Mouse (Mus musculus) forebrain, embryonic 13.5 days (tissue): ENCODE results near the gene Dlx6. TPM values are rescaled to one million over a fixed set of nuclear protein-coding genes. Genes with fewer than 3 reads are reported as not detected.

ENCODE experiments used
- ATAC-seq: fragments of 200-750 bp; cut with Nextera tagmentation; 2 replicates; pipeline ENCODE4 v1.8.0; 2017
- H3K27ac ChIP-seq: fragments of 300-500 bp; sonication (generic); 2 replicates; pipeline ENCODE4 v1.5.1; 2015; ENCODE audit warnings: inconsistent platforms, mild to moderate bottlenecking, moderate library complexity
- H3K27me3 ChIP-seq: fragments of 300-500 bp; sonication (generic); 2 replicates; pipeline ENCODE4 v1.6.1; 2015; ENCODE audit warnings: mild to moderate bottlenecking, inconsistent platforms
- H3K36me3 ChIP-seq: fragments of 300-500 bp; sonication (generic); 2 replicates; pipeline ENCODE4 v1.6.1; 2015; ENCODE audit warnings: mild to moderate bottlenecking, inconsistent platforms; ENCODE audit not compliant: poor library complexity, severe bottlenecking
- H3K4me1 ChIP-seq: fragments of 300-500 bp; sonication (generic); 2 replicates; pipeline ENCODE4 v1.6.1; 2015; ENCODE audit warnings: inconsistent platforms
- H3K4me2 ChIP-seq: fragments of 300-500 bp; sonication (generic); 2 replicates; pipeline ENCODE4 v1.6.1; 2015; ENCODE audit warnings: inconsistent platforms, mild to moderate bottlenecking, moderate library complexity
- H3K4me3 ChIP-seq: fragments of 300-500 bp; sonication (generic); 2 replicates; pipeline ENCODE4 v1.5.1; 2015; ENCODE audit warnings: mild to moderate bottlenecking, inconsistent platforms
- H3K9ac ChIP-seq: fragments of 300-500 bp; sonication (generic); 2 replicates; pipeline ENCODE4 v1.6.1; 2015; ENCODE audit warnings: mild to moderate bottlenecking, inconsistent platforms
- H3K9me3 ChIP-seq: fragments of 300-500 bp; sonication (generic); replicated peaks from 2 replicates; pipeline ENCODE4 v1.6.1; 2016; ENCODE audit warnings: inconsistent platforms
- WGBS: fragments of 180-500 bp; shearing (Covaris S2); methylation state at CpG from one replicate; pipeline ENCODE4 v1.1.7; 2015; 5-methylcytosine and 5-hydroxymethylcytosine counted together
- polyA plus RNA-seq: library from polyadenylated mRNA; unstranded; fragments of >200 nt; fragmentation: Nextera tagmentation; extraction: Ambion mirVana; gene quantifications from 2 replicates; pipeline ENCODE4 v1.2.1, GENCODE M21; 2015

The Dlx6 gene
- polyA plus RNA-seq, 1 experiment from 2014 or later = 15.5 TPM

DNA sequence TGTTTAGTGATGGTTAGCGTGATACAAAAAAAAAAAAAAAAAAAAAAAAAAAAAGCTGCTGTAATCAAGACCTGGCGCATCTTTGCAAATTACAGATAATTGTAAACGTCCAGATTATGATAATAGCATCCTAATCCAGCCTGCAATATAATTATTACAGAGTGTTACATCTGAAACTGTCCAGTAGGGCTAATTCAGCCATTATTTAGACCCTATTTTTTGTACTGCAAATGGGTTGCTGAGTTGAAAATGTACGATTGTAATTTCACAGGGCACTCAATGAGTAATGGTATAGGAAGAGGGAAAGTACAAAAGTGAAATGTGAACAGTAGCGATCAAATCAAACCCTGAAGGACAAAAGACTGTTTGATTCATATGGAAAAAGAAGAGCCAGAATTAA is 8.6 kb downstream of the Dlx6 start:
- Histone ChIP-seq H3K4me2 (peak overlapping the region; percentile 81), H3K27ac (peak overlapping the region; percentile 96), H3K4me1 (no peaks in the 10 kb centered on the region), H3K4me3 (peak overlapping the region; percentile 43), H3K9ac (peak overlapping the region; percentile 94; the same call in 1 of the 2 replicates), H3K9me3 (no peaks in the 10 kb centered on the region), H3K27me3 (peaks cover 87% of the 10 kb centered on the region), H3K36me3 (no peaks in the 10 kb centered on the region)
- peak; percentile 6; the same call in 1 of the 2 replicates for ATAC-seq
- WGBS = 4% methylated on average over 5 of the region's 5 CpGs

DNA sequence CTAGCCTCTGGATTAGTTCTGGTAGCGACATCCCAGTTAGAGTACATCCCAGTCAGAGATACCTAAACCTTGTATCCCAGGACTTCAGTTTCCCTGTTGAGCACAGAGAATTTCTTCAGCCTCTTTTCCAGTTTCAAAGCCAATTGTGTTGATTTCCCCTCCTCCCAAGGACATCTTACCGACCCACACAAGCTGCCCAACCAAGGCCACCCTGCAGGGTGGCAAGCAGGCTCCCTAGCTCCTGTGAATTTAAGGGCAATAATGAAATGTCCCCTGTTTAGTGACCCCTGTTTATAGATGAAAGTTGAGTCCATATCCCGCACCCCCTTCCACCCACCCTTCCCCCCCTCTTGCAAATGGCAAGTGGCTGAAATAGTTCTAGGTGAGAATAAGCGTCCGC is 9.7 kb downstream of the Dlx6 start:
- Histone ChIP-seq H3K4me1 (no peaks in the 10 kb centered on the region), H3K27me3 (peaks cover 92% of the 10 kb centered on the region), H3K9me3 (no peaks in the 10 kb centered on the region), H3K9ac (peak overlapping the region; percentile 94), H3K27ac (peak overlapping the region; percentile 96), H3K4me3 (peak overlapping the region; percentile 67), H3K36me3 (no peaks in the 10 kb centered on the region), H3K4me2 (peak overlapping the region; percentile 81)
- no peak for ATAC-seq
- 2% methylated on average over 5 of the region's 5 CpGs for whole genome bisulfite sequencing

DNA sequence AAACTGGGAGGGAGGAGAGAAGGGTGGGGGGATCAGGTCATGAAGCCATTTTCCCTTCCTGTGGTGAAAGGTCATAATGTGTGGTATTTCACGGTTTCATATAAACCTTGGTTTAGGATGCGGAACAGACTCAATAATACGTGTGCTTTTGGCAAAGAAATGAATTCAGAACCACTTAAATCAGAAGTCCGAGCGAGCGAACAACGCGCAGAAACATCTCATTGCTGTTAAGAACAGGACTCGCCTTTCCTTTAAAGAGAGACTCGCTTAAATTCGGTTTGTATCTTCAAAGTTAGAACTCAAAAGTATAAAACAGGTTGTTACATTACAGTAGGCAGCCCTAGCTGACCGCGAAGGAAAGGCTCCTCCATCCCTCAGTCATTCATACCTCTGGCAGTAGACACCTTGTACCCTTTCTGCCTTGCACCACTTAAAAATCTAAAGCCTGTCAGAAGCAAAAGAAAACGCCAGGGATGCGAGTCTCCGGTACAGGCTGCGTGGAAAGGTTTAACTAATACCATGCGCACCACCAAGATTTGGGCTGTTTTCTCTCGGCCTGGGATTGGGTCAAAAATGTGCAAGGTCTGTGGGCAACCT is 10.4 kb downstream of the Dlx6 start:
- Histone ChIP-seq H3K9ac (peak overlapping the region; percentile 94), H3K4me1 (0 out of 2 replicates have a peak, but pooled peaks cover 2% of the 10 kb centered on the region), H3K27me3 (peaks cover 93% of the 10 kb centered on the region), H3K4me2 (peak overlapping the region; percentile 81), H3K9me3 (no peaks in the 10 kb centered on the region), H3K4me3 (peak overlapping the region; percentile 67), H3K36me3 (no peaks in the 10 kb centered on the region), H3K27ac (peak overlapping the region; percentile 96)
- ATAC-seq = no peak
- WGBS = under 1% methylated on average over 19 of the region's 19 CpGs

DNA sequence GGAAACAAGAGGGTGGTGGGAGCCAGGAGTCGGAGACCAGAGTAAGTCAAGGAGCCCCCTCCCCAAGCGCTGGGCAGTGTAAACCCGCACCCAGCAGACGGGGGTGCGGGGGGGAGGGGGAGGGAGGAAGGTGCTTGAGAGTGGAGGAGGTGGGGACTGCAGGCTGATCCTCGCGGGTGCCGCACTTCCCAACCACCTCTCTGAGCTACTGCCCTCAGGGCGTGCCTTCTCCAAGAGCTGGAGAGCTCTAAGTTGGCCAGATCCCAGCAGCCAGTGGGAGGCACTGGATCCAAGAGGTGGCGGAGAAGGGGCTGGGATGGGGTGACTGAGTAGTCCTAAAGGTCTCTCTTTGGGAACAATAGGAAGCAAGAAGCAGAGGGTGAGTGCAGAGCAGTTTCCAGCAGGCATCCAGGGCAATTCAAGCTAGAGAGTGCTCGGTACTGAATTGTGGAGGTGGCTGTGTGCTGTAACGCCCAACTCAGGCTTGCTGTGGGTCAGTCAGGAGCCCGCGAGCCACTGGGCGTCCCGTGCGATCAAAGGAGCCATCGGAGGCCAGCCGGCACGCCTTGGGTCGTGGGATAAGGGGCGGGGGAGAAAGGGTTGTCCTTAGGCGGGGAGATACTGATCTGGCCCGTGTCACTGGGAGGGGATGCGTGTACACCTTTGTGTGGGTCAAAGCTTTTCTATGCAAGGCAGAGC is 11.1 kb downstream of the Dlx6 start:
- H3K36me3 ChIP-seq = no peaks in the 10 kb centered on the region
- peak overlapping the region; percentile 67 for H3K4me3 ChIP-seq
- ATAC-seq = peak; percentile 34
- 0 out of 2 replicates have a peak, but pooled peaks cover 4% of the 10 kb centered on the region for H3K4me1 ChIP-seq
- WGBS = 1% methylated on average over 23 of the region's 25 CpGs
- H3K27me3 ChIP-seq = peaks cover 94% of the 10 kb centered on the region
- H3K9ac ChIP-seq = peak overlapping the region; percentile 94
- H3K4me2 ChIP-seq = peak overlapping the region; percentile 81
- peak overlapping the region; percentile 96 for H3K27ac ChIP-seq
- no peaks in the 10 kb centered on the region for H3K9me3 ChIP-seq

DNA sequence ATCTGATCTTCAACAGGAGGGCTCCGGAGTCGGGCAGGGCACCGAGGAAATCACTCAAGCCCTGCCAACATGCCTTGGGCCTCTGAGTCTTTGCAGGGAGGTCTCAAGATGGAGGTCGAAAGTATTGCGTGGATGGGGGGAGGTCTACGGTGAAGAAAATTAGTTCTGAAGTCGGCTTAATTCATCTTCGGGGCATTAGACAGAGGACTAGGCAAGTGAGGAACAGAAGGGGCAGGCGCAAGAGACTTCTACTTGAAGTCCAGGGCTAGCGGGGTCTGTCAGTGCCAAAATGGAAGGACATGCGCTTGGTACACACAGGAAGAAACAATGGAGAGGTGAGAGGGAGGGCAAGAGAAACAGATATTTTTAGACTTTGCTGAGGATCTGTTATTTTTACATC is 12.0 kb downstream of the Dlx6 start:
- peaks cover 93% of the 10 kb centered on the region for H3K27me3 ChIP-seq

DNA sequence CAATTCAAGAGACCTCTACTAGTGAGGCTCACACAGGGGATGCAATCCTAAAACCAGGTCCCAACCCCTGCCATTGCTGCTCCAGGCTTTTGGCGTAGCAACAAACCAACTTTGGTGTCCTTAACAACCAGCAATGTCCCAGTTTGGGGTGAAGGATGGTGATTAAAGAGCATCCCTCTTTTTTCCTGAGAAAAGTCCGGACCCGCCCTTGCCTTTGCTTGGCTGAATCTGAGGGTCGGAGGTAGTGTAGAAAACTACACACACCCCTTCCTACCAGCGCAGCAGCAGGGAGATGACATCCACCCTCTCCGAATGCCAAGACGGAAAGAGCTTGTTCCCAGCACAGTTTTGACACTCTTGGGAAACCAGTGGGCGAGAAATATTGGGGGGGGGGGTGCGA is 12.5 kb downstream of the Dlx6 start:
- Histone ChIP-seq H3K4me3 (peak overlapping the region; percentile 67), H3K9ac (peak overlapping the region; percentile 94), H3K4me2 (peak overlapping the region; percentile 81), H3K36me3 (no peaks in the 10 kb centered on the region), H3K27me3 (peaks cover 93% of the 10 kb centered on the region), H3K9me3 (no peaks in the 10 kb centered on the region), H3K4me1 (0 out of 2 replicates have a peak, but pooled peaks cover 4% of the 10 kb centered on the region), H3K27ac (peak overlapping the region; percentile 96)
- no peak for ATAC-seq
- 4% methylated on average over 9 of the region's 9 CpGs for WGBS

More for the DNA sequence above, 12.0 kb downstream of the Dlx6 start:
- Histone ChIP-seq H3K36me3 (no peaks in the 10 kb centered on the region), H3K9ac (peak overlapping the region; percentile 94), H3K27ac (peak overlapping the region; percentile 96), H3K4me3 (peak overlapping the region; percentile 67), H3K4me2 (peak overlapping the region; percentile 81), H3K4me1 (0 out of 2 replicates have a peak, but pooled peaks cover 4% of the 10 kb centered on the region), H3K9me3 (no peaks in the 10 kb centered on the region)
- no peak for ATAC-seq
- WGBS = 1% methylated on average over 11 of the region's 11 CpGs

DNA sequence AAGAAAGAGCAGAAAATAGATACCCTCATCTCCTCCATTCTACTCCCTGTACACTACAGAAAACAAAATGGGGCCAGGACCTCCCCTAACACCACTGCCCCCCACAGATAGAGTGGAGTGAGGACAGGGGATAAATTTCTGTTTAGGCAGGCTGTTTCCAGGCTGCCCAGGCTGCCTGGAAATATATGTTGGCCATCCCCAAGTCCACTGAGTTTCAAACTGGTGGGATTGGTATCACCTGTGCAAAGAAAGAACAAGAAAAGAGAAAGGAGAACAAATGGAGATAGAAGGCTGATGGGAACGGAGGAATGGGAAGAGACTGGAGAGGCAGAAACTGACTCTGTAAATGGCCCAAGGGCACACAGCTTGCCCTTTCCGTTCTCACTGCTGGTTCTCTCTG is 13.1 kb downstream of the Dlx6 start:
- ATAC-seq = no peak
- no peaks in the 10 kb centered on the region for H3K36me3 ChIP-seq

DNA sequence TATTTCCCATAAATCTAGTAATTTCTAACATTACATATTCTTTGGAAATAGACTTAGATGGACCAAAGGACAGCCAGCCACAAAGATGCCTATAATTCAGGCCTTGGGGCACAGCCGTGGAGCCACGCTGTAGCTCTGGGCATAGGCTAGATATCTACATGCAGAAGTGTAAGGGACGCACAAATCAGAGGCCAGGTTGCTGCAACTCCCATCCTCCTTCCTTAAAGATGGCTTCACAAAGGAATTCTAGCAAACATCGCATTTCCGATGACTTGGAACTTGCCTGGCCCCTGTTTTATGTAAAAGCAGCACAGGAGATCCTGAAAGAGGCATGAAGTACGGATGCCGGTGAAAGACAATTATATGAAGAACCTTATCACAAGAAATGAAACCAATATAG is 13.6 kb downstream of the Dlx6 start:
- peak overlapping the region; percentile 96 for H3K27ac ChIP-seq
- H3K4me3 ChIP-seq = peak overlapping the region; percentile 67
- no peak for ATAC-seq
- H3K36me3 ChIP-seq = no peaks in the 10 kb centered on the region
- H3K27me3 ChIP-seq = peaks cover 95% of the 10 kb centered on the region
- 14% methylated on average over 7 of the region's 7 CpGs for WGBS
- peaks cover 12% of the 10 kb centered on the region; the same call in 1 of the 2 replicates for H3K4me1 ChIP-seq
- peak overlapping the region; percentile 94 for H3K9ac ChIP-seq
- no peaks in the 10 kb centered on the region for H3K9me3 ChIP-seq
- peak overlapping the region; percentile 81 for H3K4me2 ChIP-seq

More for the DNA sequence above, 13.1 kb downstream of the Dlx6 start:
- Histone ChIP-seq H3K9me3 (no peaks in the 10 kb centered on the region), H3K27ac (peak overlapping the region; percentile 96), H3K4me3 (peak overlapping the region; percentile 67), H3K9ac (peak overlapping the region; percentile 94), H3K4me2 (peak overlapping the region; percentile 81), H3K4me1 (peaks cover 9% of the 10 kb centered on the region; the same call in 1 of the 2 replicates), H3K27me3 (peaks cover 93% of the 10 kb centered on the region)
- 2% methylated on average over 2 of the region's 2 CpGs for WGBS

DNA sequence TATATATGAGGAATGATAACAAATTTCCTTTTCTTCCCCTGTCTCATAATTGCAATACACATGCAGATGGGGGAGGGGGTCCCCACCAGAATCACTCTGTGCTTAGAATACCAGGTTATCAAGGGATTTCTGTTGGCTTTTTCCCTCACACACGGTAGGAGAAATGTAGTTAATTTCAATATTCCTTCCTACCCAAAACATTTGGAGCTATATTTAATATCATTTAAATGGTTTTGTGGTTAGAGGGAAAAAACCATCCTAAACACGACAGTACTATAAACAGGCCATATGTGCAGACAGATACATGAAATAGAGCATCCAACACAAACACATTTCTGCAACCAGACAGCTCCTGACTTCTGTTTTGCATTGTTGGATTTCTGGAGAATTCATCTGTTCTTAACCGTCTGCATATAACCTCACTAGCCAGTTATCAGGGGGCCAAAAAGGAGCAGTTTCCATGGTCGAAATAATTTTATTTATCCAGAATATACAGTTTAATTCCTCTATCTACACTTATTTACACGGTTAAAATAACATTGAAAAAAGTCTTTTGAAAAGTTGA is 14.3 kb downstream of the Dlx6 start:
- ATAC-seq = no peak
- H3K4me2 ChIP-seq = peak overlapping the region; percentile 81
- peak overlapping the region; percentile 94 for H3K9ac ChIP-seq
- peak overlapping the region; percentile 67 for H3K4me3 ChIP-seq
- no peaks in the 10 kb centered on the region for H3K9me3 ChIP-seq
- H3K36me3 ChIP-seq = no peaks in the 10 kb centered on the region
- peaks cover 14% of the 10 kb centered on the region; the same call in 1 of the 2 replicates for H3K4me1 ChIP-seq
- WGBS = 13% methylated on average over 5 of the region's 5 CpGs
- H3K27me3 ChIP-seq = peaks cover 90% of the 10 kb centered on the region
- H3K27ac ChIP-seq = peak overlapping the region; percentile 96

DNA sequence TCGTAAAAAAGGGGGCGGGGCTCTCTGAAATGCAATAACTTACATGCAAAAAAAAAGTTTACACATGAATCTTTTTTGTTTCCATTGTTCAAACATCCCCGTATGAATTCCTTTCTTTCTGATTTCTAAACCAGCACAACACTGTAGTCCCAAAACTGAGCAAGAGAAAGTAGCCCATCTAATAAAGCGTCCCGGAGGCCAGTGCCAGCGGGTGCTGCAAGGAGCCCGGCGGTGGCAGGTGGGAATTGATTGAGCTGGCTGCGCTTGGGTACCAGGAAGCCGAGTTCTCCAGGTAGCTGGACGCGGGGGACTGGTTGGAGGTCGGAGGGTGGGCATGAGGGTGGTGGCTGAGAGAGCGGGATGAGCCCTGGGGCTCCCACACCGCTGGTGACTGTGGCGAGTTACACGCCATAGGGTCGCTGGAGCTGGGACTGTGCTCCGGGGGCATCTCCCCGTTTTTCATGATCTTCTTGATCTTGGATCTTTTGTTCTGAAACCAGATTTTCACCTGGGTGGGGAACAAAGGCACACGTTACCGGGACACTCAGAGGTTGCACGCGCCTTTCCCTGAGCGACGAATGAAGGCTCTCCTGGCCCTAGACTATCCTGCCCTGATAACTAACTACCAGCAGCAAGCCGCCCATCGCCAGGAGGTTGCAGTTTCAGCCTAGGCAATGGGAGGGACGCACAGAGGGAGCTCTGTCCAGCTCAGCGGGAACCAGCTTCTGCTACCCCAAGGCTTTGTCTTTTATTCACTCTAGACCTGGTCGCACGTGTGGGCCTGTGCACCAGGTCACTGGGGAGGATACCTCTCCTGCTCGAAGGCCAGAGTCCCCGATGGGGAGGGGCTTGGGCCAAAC is 15.1 kb downstream of the Dlx6 start:
- Histone ChIP-seq H3K4me2 (peak overlapping the region; percentile 81), H3K27me3 (peaks cover 90% of the 10 kb centered on the region), H3K4me1 (peaks cover 15% of the 10 kb centered on the region; the same call in 1 of the 2 replicates), H3K27ac (peak overlapping the region; percentile 96), H3K4me3 (peak overlapping the region; percentile 67), H3K36me3 (no peaks in the 10 kb centered on the region), H3K9ac (peak overlapping the region; percentile 94), H3K9me3 (no peaks in the 10 kb centered on the region)
- no peak for ATAC-seq
- under 1% methylated on average over 34 of the region's 34 CpGs for WGBS

DNA sequence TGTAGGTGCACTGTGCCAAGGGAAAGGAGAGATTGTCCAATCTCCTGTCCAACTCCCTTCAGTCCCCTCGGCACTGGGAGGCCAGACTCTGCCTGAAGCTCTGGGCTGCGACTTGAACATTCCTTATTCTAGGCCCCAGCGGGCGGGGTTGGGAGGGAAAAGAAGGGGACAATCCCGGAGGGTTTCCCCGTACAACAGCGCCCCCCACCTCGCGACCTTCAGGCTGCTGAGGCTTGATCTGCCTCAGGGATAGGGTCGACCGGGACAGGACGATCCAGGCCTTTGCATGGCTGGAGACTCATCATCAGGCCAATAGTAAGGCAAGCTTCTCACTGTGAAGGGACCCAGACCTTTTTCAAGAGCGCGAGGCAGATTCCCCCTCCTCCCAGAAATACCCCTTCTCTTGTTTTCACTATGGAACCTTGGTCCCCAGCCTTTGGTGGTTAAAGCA is 15.7 kb downstream of the Dlx6 start:
- peak overlapping the region; percentile 67 for H3K4me3 ChIP-seq
- peak overlapping the region; percentile 96 for H3K27ac ChIP-seq
- no peaks in the 10 kb centered on the region for H3K9me3 ChIP-seq
- no peaks in the 10 kb centered on the region for H3K36me3 ChIP-seq
- H3K27me3 ChIP-seq = peaks cover 90% of the 10 kb centered on the region
- peaks cover 15% of the 10 kb centered on the region; the same call in 1 of the 2 replicates for H3K4me1 ChIP-seq
- under 1% methylated on average over 14 of the region's 14 CpGs for WGBS
- peak overlapping the region; percentile 81 for H3K4me2 ChIP-seq
- peak overlapping the region; percentile 94 for H3K9ac ChIP-seq
- ATAC-seq = no peak
